Mouse (Mus musculus): ENCODE results near the gene Chchd6. TPM values are rescaled to one million over a fixed set of nuclear protein-coding genes. Genes with fewer than 3 reads are reported as not detected.
A peak's percentile ranks its signal among the peaks of the same experiment; 100 is the strongest.

The Chchd6 gene
- polyA plus RNA-seq, 1 experiment, result 28.8 TPM

- Histone ChIP-seq H3K36me3 (ENCODE audit: control insufficient read depth, insufficient read depth) (no peaks in the 10 kb centered on the region), H3K79me2 (ENCODE audit: control insufficient read depth, insufficient read depth) (no peaks in the 10 kb centered on the region), H3K27me3 (ENCODE audit: control insufficient read depth, insufficient read depth, insufficient read length) (no peaks in the 10 kb centered on the region), H3K79me3 (ENCODE audit: low read depth) (no peaks in the 10 kb centered on the region), H3ac (ENCODE audit: control insufficient read depth, insufficient read length, low read depth) (no peak overlapping the region), H3K4me3 (ENCODE audit: insufficient read depth, poor library complexity, severe bottlenecking) (no peak overlapping the region)
- TF ChIP-seq FOSL1 (IDR thresholded peaks at IDR 0.05; ENCODE audit: insufficient read depth, low read length, poor library complexity, severe bottlenecking), result no peak
- no peak for TF ChIP-seq MYOG (IDR thresholded peaks at IDR 0.05; ENCODE audit: control insufficient read depth, extremely low read depth, insufficient read length)
- no peak for TF ChIP-seq USF1 (IDR thresholded peaks at IDR 0.05; ENCODE audit: low read depth)
- no peak for TF ChIP-seq MYOD1 (IDR thresholded peaks at IDR 0.05; ENCODE audit: control insufficient read depth, insufficient read length, low read depth)
- TF ChIP-seq CEBPB (IDR thresholded peaks at IDR 0.05; ENCODE audit: low read depth), result no peak
- TF ChIP-seq CTCF (IDR thresholded peaks at IDR 0.05; ENCODE audit: control insufficient read depth, insufficient read depth, insufficient read length), result no peak
- no peak for TF ChIP-seq MAX (IDR thresholded peaks at IDR 0.05)
These were observed 12.3 kb downstream of the Chchd6 start for GRCm38 (mm10) chr6:89583170-89583569.

GRCm38 (mm10) chr6:89574641-89575040 lies 20.8 kb downstream of the Chchd6 start:
- Histone ChIP-seq H3K4me3 (ENCODE audit: insufficient read depth, poor library complexity, severe bottlenecking) (no peak overlapping the region), H3K79me2 (ENCODE audit: control insufficient read depth, insufficient read depth) (no peaks in the 10 kb centered on the region), H3ac (ENCODE audit: control insufficient read depth, insufficient read length, low read depth) (no peak overlapping the region), H3K27me3 (ENCODE audit: control insufficient read depth, insufficient read depth, insufficient read length) (no peaks in the 10 kb centered on the region), H3K36me3 (ENCODE audit: control insufficient read depth, insufficient read depth) (no peaks in the 10 kb centered on the region), H3K79me3 (ENCODE audit: low read depth) (no peaks in the 10 kb centered on the region)
- TF ChIP-seq USF1 (IDR thresholded peaks at IDR 0.05; ENCODE audit: low read depth) (peak; percentile 1), MAX (IDR thresholded peaks at IDR 0.05) (no peak)

GRCm38 (mm10) chr6:89573768-89574167 lies 21.7 kb downstream of the Chchd6 start:
- Histone ChIP-seq H3K79me3 (ENCODE audit: low read depth) (no peaks in the 10 kb centered on the region), H3K4me3 (ENCODE audit: insufficient read depth, poor library complexity, severe bottlenecking) (no peak overlapping the region), H3K36me3 (ENCODE audit: control insufficient read depth, insufficient read depth) (no peaks in the 10 kb centered on the region), H3K27me3 (ENCODE audit: control insufficient read depth, insufficient read depth, insufficient read length) (no peaks in the 10 kb centered on the region), H3ac (ENCODE audit: control insufficient read depth, insufficient read length, low read depth) (no peak overlapping the region), H3K79me2 (ENCODE audit: control insufficient read depth, insufficient read depth) (no peaks in the 10 kb centered on the region)
- no peak for TF ChIP-seq CTCF (IDR thresholded peaks at IDR 0.05; ENCODE audit: control insufficient read depth, insufficient read depth, insufficient read length)
- TF ChIP-seq CEBPB (IDR thresholded peaks at IDR 0.05; ENCODE audit: low read depth), result no peak
- no peak for TF ChIP-seq FOSL1 (IDR thresholded peaks at IDR 0.05; ENCODE audit: insufficient read depth, low read length, poor library complexity, severe bottlenecking)
- TF ChIP-seq MYOD1 (IDR thresholded peaks at IDR 0.05; ENCODE audit: control insufficient read depth, insufficient read length, low read depth), result no peak
- no peak for TF ChIP-seq MAX (IDR thresholded peaks at IDR 0.05)
- no peak for TF ChIP-seq USF1 (IDR thresholded peaks at IDR 0.05; ENCODE audit: low read depth)
- no peak for TF ChIP-seq MYOG (IDR thresholded peaks at IDR 0.05; ENCODE audit: control insufficient read depth, extremely low read depth, insufficient read length)

- TF ChIP-seq MYOD1 (IDR thresholded peaks at IDR 0.05; ENCODE audit: control insufficient read depth, insufficient read length, low read depth) (no peak), CTCF (IDR thresholded peaks at IDR 0.05; ENCODE audit: control insufficient read depth, insufficient read depth, insufficient read length) (no peak), FOSL1 (IDR thresholded peaks at IDR 0.05; ENCODE audit: insufficient read depth, low read length, poor library complexity, severe bottlenecking) (no peak), MYOG (IDR thresholded peaks at IDR 0.05; ENCODE audit: control insufficient read depth, extremely low read depth, insufficient read length) (no peak), CEBPB (IDR thresholded peaks at IDR 0.05; ENCODE audit: low read depth) (no peak), USF1 (IDR thresholded peaks at IDR 0.05; ENCODE audit: low read depth) (no peak), MAX (IDR thresholded peaks at IDR 0.05) (no peak)
- Histone ChIP-seq H3K79me3 (ENCODE audit: low read depth) (no peaks in the 10 kb centered on the region), H3K79me2 (ENCODE audit: control insufficient read depth, insufficient read depth) (no peaks in the 10 kb centered on the region), H3ac (ENCODE audit: control insufficient read depth, insufficient read length, low read depth) (no peak overlapping the region), H3K27me3 (ENCODE audit: control insufficient read depth, insufficient read depth, insufficient read length) (no peaks in the 10 kb centered on the region), H3K36me3 (ENCODE audit: control insufficient read depth, insufficient read depth) (no peaks in the 10 kb centered on the region), H3K4me3 (ENCODE audit: insufficient read depth, poor library complexity, severe bottlenecking) (no peak overlapping the region)
These were observed 22.4 kb downstream of the Chchd6 start for GRCm38 (mm10) chr6:89572921-89573636.

GRCm38 (mm10) chr6:89569370-89569769 lies 26.1 kb downstream of the Chchd6 start:
- Histone ChIP-seq H3K79me3 (ENCODE audit: low read depth) (no peaks in the 10 kb centered on the region), H3ac (ENCODE audit: control insufficient read depth, insufficient read length, low read depth) (no peak overlapping the region), H3K36me3 (ENCODE audit: control insufficient read depth, insufficient read depth) (no peaks in the 10 kb centered on the region), H3K4me3 (ENCODE audit: insufficient read depth, poor library complexity, severe bottlenecking) (no peak overlapping the region), H3K27me3 (ENCODE audit: control insufficient read depth, insufficient read depth, insufficient read length) (no peaks in the 10 kb centered on the region), H3K79me2 (ENCODE audit: control insufficient read depth, insufficient read depth) (no peaks in the 10 kb centered on the region)
- TF ChIP-seq MAX (IDR thresholded peaks at IDR 0.05) (no peak), MYOG (IDR thresholded peaks at IDR 0.05; ENCODE audit: control insufficient read depth, extremely low read depth, insufficient read length) (no peak), MYOD1 (IDR thresholded peaks at IDR 0.05; ENCODE audit: control insufficient read depth, insufficient read length, low read depth) (no peak), CEBPB (IDR thresholded peaks at IDR 0.05; ENCODE audit: low read depth) (no peak), CTCF (IDR thresholded peaks at IDR 0.05; ENCODE audit: control insufficient read depth, insufficient read depth, insufficient read length) (no peak), USF1 (IDR thresholded peaks at IDR 0.05; ENCODE audit: low read depth) (no peak), FOSL1 (IDR thresholded peaks at IDR 0.05; ENCODE audit: insufficient read depth, low read length, poor library complexity, severe bottlenecking) (no peak)

GRCm38 (mm10) chr6:89566740-89567139 lies 28.7 kb downstream of the Chchd6 start:
- Histone ChIP-seq H3K79me2 (ENCODE audit: control insufficient read depth, insufficient read depth) (no peaks in the 10 kb centered on the region), H3K79me3 (ENCODE audit: low read depth) (no peaks in the 10 kb centered on the region), H3ac (ENCODE audit: control insufficient read depth, insufficient read length, low read depth) (no peak overlapping the region), H3K36me3 (ENCODE audit: control insufficient read depth, insufficient read depth) (no peaks in the 10 kb centered on the region), H3K4me3 (ENCODE audit: insufficient read depth, poor library complexity, severe bottlenecking) (no peak overlapping the region), H3K27me3 (ENCODE audit: control insufficient read depth, insufficient read depth, insufficient read length) (no peaks in the 10 kb centered on the region)
- TF ChIP-seq CEBPB (IDR thresholded peaks at IDR 0.05; ENCODE audit: low read depth) (no peak), MAX (IDR thresholded peaks at IDR 0.05) (no peak), CTCF (IDR thresholded peaks at IDR 0.05; ENCODE audit: control insufficient read depth, insufficient read depth, insufficient read length) (no peak), USF1 (IDR thresholded peaks at IDR 0.05; ENCODE audit: low read depth) (no peak), MYOD1 (IDR thresholded peaks at IDR 0.05; ENCODE audit: control insufficient read depth, insufficient read length, low read depth) (no peak), MYOG (IDR thresholded peaks at IDR 0.05; ENCODE audit: control insufficient read depth, extremely low read depth, insufficient read length) (no peak), FOSL1 (IDR thresholded peaks at IDR 0.05; ENCODE audit: insufficient read depth, low read length, poor library complexity, severe bottlenecking) (no peak)

Measured in C2C12 (cell line).